Mouse (Mus musculus) thymus, postnatal 0 days (tissue): Measurements from ENCODE around the gene Sde2. TPM values are rescaled to one million over a fixed set of nuclear protein-coding genes. Genes with fewer than 3 reads are reported as not detected.
"Not testable (repeated sequence)": the region's sequence is repeated elsewhere in the genome, so short reads cannot be mapped to it uniquely, and the experiment has no call there.

Experiments
- DNase-seq: peaks from one replicate; pipeline ENCODE4 v3.0.0-alpha.2; 2015; ENCODE audit warnings: low spot score
- polyA plus RNA-seq: library from polyadenylated mRNA; unstranded; fragments of >200 nt; fragmentation: Nextera tagmentation; extraction: Ambion mirVana; gene quantifications from 2 replicates; pipeline ENCODE4 v1.2.1, GENCODE M21; 2015

The Sde2 gene
- polyA plus RNA-seq, 1 experiment from 2014 or later, result 38.7 TPM

DNA sequence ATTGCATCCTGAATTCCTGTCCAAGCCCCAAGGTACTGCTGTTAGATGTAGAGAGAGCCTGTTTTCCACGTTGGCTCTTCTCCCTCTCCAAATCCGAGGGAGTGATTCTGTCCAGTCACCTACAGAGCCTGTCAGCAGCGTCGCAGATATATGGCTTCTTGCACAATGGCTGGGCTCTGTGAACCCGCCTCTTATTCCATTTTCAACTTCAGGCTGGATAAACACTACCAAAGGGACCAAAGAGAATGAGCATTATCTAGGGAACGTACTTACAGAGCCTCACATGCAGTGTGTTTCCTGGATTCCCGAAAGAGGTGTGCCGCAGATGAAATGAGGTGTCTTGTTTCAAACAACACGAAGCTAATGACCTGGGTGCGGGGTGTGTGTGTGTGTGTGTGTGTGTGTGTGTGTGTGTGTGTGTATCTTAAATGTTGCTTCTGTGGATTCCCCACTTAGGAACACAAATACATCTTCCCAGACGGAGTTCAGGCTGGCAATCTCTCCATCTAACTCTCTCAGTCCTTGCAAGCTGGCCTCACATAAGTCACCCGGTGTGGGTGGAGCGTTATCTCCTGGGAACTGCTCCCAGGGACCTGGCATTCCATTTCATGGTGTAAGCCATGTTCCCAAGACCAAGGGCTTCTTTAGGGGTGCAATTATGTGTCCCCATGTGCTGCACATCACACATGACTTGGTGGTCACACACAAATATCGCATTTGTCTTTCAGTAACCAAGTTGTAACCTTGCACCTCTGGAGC is 20.2 kb upstream of the Sde2 start:
- DNase-seq, result no peak

DNA sequence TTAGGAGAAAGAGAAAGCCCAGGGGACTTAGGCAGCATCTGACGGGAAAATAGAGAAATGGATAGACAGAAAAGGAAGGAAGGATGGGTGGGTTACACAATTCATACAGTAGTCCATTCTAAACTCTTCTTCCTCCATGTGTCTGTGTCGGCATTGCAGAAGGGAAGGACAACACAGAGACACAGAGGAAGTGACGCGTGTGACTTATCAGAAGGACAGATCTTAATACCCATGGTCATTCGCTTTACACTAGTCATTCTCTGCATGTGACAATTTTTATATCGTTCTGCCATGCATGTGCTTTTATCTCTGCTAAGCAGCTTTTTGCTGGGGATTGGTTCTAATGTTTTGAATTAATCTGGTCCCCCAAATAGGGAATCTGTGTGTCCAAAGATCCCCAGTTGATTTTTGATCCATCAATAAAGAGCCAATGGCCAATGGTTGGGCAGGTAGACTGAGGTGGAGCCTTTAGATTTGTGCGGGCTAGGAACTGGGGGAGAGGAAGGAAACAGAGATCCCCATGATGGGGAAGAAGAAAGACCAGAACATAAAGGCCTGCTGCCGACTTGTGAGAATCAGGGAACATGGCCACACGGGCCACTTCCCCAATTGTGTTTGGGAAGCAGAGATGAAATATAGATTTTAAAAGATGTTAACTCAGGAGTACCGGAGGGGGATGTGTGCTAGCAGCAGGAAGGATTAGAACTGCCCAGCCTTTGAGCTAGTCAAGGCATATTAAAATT is 15.5 kb upstream of the Sde2 start:
- DNase-seq, result no peak

DNA sequence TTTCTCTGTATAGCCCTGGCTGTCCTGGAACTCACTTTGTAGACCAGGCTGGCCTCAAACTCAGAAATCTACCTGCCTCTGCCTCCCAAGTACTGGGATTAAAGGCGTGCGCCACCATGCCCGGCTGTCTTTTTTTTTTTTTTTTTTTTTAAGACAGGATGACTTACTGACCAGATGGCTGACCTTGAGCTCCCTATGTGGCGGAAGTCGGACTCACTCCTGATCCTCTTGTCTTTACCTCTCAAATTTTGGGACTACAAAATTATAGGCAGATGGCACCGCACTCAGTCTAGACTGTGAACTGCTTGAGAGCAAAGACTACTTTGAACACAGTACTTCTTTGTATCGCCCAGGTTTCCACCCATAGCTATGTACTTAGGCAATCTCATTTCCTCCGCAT is 14.5 kb upstream of the Sde2 start:
- not testable (repeated sequence) for DNase-seq

DNA sequence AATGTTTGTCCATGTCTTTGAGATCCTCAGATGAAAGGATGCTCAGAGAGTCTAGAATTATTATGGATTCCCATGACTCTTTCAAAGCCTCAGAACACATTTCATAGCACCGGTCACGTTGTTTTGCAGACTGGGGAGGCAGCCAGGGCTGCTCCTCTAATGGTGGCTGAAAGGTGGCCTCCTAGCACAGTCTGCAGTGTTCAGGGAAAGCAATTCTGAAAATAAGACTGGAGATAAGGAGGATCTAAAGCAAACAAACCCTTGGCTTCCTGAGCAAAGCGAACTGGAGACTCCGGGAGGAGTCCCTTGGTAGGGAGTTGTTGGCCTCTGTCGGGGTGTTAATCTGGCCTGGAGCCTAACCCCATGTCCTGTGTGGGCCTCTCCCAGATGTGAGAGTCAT is 13.7 kb upstream of the Sde2 start:
- DNase-seq, result no peak

DNA sequence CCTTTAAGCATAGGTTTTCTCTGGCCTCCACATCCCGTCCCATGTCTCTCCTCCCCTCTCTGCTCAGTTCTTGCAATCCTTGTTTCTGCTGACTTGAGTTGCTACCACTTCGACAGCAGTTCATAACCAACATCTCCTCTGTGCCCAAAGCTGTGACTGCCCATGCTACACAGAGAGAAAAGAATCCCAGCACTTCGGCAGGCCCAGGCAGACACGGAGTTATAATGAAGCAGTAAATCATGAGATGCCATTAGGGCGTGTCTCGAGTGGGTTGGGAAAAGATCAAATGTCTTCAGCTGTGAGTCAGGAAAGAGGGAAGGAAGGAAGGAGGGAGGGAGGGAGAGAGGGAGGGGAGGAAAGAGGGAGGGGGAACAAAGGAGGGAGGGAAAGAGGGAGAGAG is 12.9 kb upstream of the Sde2 start:
- no peak for DNase-seq

DNA sequence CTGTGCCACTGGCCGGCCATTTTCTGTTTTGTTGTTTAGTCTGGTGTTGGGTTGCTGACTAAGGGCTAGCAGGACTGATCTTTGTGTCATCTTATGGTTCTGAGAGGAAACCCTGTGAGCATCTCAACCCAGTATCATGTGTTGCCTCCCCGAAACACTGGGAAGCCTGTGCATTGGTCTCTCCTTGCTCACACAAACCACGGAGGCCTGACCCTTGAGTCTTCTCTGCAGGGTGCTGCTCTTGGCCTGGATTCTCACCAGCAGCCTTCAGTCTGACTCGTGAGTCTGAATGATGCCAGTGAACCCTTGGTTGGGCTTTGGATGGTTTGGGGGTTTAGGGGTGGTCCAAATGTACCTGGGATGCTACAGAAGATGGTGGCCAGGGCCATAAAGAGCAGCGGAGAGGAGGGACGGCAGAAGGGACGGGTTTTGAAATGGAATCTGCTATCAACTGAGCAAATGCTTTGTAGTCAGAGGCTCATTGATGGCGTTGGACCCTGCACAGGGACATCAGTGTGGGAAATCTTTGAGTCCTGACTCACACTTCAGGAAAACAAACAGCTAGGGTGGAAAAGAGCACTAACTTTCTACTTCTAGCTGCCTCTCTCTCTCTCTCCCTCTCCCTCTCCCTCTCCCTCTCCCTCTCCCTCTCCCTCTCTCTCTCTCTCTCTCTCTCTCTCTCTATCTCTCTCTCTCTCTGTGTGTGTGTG is 11.6 kb upstream of the Sde2 start:
- DNase-seq, result no peak

DNA sequence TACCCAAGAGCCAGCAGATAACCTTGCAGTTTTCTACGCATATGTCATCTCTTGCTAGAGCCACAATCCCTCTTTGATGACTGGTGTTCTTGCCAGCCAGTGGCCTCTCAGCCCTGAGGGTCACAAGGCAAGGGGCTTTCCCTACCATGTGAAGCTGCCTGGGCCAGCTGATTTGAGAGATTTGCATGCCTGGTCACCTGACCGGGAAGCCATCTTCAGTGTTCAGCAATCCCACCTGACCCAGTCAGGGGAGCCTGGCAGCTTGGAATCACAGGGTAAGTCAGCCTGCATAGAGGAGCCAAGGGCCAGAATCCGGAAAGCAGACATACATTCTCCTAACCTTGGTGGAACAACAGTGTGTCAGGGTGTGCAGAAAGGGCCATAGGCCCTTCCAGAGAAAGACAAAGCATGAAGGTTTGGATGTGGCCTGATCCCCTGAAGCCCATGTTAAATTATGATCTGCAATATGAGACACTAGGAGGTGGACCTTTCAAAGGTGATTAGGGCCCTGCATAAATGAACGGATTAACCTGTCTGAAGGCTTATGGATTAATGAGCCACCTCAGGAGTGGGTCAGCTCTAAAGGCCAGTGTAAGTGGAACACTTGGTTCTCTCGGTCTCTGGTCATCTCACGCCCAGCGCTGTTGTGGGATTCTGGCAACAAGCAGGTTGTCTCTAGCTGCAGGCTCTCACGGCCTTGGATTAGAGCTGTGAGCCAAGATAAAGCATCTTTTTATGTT is 9.2 kb upstream of the Sde2 start:
- DNase-seq, result no peak

DNA sequence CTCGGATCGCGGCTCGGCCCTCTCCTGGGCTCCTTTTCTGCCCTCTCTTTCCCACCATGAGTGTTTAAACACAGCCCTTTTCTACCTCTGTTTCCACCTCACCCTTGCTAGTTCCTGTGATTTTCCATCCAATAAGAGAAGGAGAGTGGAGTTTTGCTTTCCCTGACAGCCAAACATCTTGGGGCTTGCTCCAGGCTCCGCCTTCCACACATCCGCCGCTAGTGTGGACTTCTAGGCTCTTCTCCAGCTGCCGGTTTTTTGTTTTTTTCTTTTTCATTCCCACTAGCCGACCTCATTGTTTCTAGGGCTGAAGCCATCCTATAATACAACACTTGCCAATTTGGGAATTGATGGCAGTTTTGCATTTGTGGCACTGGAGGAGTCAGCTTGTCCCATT is 2.8 kb upstream of the Sde2 start:
- peak; percentile 81 for DNase-seq

DNA sequence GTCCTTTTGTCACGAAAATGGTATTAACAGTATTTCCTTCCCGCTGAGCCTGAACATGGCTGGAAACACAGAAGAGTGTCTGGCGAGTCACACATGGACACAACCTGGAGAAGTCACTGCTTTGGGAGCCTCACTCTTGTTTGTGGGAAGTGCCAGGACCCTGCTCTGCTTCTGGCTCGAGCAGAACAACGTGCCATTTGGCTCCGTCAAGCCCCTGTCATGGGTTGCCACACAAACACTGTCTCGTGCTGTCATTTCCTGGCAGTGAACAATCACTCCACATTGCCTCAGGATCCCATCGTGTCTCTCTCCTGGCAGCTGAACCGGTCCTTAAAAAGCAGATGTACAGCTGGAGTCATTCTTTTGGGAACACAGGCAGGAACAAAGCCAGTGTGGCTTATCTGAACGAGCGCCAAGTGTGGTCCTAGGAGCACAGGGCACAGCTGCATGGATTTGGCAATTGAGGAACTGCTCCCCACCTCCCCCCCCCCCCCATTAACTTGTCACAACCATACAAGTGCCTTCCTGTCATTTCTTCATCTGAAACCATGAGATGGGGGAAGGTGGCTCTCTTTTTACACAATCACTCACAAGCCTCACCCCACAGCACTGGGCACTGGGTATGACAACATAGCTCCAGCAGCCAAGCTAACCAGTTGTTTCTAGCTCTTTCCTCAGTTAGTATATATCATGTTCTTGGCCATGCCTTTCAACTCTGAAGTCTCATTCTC is 2.3 kb upstream of the Sde2 start:
- DNase-seq, result peak; percentile 63

DNA sequence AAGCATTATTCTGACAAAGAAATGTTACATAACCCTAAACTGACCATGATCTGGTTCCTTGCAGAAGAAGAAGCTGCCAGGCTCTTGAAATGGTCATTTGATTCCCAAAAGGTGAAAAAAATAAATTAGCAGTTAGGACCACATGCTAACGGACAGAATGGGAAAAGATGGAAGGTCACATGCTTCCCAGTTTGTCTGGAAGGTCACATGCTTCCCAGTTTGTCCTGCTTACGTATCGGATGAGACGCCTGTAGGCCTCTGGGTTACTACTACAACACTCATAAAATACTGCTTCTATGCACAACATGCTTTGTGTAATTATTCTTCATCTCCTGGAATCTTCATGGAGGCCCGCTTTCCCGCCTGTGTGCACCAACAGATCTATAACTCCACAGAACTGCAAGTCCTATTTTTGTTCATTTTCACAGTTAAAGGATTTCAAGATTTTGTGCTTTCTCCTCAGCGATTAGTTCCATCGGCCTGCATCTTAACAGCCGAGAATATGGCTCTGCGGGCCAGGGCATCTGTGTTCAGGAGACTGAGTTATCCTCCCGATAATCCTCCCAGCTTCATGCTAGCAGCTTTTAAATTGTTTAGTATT is 1.1 kb upstream of the Sde2 start:
- DNase-seq, result no peak

DNA sequence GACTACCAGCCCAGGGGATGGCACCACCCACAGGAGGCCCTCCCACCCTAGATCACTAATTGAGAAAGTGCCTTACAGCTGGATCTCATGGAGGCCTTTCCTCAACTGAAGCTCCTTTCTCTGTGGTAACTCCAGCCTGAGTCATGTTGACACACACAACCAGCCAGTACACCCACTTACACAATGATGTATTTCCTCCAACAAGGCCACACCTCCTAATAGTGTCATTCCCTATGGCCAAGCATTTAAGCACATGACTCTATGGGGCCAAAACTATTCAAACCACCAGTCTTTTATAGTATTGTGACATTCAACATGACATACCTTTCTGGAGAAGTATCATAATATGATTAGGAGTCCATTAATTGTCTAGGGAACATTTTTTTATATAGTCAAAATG is 7.8 kb downstream of the Sde2 start:
- DNase-seq, result no peak

DNA sequence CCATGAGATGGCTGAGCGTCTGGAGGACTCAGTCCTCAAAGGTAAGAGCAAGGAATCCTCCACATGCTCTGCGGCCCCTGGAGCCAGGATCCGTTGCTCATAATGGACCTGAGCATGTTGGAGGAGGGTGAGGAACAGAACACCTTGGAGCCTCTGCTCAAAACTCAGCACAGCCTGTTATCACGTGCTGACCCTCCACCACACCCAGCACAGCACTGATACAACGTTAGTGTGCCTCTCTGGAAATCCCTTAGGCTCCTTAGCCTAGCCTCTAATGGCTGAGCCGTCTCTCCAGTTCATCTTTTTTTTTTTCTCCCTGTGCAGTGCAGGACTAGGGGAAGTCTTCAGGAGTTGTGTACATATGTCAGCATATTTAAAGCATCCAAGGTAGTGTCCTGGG is 9.1 kb downstream of the Sde2 start:
- no peak for DNase-seq

DNA sequence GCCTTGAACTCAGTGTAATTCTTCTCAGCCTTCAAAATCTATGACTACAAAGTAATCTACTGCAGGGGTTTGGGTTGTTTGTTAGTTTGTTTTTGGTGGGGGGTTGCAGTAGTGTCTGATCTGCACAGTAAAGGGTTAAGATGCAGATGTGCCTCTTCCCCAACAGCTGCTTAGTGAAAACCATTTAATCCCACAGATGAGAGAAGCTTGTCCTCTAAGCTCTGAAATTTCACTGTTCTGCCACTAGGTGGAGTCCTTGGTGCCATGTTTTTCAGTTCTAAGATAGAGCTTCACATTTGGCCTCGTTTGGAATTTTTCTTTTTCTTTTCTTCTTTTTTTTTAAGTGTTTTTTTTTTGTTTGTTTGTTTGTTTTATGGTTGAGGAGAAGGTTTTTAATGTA is 12.7 kb downstream of the Sde2 start:
- DNase-seq, result peak; percentile 67

DNA sequence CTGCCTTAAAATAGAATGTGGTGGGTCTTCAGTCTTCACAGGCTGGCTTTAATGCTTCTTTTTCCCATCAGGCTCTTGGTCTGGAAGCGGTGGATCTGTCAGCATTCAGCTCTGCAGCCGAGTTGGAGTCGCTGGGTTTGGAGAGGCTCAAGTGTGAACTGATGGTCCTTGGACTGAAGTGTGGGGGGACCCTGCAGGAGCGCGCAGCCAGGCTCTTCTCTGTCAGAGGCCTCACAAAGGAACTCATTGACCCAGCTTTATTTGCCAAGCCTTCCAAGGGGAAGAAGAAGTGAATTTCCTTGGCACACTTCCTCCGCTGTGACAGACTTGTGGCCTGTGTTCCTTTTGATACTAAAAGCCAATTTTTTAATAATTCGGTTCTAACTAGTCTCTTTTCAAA is 15.1 kb downstream of the Sde2 start:
- DNase-seq, result no peak

DNA sequence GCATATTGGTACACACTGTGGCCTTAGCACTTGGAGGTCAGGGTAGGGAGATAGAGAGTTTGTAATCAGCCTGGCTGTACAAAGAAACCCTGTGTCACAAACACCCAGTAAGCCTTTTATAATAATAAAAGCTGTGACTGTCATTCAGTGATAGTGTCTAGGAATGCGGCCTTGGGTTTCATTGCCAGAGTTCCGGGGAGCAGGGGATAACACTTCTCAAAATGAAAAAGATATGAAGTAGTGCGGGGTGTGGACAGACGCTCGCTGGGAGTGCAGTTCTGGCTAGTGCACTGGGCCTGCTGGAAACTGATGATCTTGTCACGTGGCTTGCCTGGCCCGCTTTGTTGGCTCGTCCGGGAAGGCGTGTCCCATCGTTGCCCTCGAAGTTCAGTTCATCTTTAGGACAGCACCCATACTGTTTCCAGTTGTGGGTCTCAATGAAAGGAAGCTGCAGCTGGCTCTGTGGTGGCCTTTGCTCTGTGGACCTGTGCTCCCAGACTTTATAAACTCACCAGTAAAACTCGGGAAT is 19.3 kb downstream of the Sde2 start:
- DNase-seq, result no peak

DNA sequence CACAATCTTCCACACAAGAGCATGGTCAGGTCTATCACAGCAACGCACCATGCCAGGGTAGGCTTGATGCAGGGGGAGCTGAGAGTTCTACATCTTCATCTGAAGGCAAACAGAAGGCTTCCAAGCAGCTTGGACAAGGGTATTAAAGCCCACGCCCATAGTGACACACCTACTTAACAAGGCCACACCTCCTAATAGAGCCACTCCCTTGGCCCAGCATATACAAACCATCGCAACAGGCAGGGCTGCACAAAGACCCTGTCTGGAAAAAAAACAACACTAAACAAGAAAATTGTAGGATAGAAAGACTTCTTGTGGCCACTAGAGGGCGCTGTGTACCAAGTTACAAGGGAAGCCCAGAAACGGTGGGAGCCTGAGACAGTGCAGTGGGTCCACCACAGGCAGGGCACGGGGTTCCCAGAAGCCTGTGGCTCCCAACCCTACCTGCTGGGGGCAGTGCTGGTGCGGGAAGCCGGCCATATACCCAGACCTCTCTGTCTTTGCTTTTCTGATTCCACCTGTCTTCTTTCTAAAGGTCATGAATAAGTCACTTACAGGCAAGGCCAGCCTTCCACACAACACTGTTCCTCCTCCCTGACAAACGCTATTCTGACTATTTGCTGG is 23.0 kb downstream of the Sde2 start:
- DNase-seq, result peak; percentile 90

DNA sequence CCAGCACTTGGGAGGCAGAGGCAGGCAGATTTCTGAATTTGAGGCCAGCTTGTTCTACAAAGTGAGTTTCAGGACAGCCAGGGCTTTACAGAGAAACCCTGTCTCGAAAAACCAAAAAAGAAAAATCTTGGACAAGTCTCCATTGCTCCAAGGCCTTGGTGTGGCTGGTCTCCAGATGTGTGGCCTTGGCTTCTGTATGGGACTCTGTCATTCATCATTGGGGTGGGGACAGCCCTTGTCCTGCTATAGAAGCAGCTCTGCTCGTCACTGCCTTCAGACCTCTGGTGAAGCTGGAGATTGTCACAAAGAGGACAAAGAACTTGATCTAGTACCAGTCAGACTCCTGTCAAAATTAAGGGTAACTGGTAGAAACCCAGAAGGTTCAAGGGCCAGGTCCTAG is 23.7 kb downstream of the Sde2 start:
- no peak for DNase-seq

DNA sequence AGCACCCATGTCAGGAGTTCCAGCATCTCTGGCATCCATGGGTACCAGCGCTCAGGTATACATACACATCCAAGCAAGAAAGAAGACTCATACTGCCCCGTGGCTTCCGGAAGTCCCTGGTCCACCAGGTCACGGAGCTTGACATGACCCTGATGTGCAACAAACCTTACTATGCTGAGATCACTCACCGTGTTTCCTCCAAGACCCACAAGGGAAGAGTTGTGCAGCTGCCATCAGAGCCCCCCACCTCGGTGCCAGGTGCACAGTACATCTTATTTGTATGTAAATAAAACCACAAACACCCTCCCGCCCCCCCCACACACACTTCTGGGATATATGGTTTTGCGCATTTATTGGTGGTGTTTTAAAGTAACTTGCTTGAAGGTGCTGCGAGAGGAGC is 24.2 kb downstream of the Sde2 start:
- peak; percentile 66 for DNase-seq

DNA sequence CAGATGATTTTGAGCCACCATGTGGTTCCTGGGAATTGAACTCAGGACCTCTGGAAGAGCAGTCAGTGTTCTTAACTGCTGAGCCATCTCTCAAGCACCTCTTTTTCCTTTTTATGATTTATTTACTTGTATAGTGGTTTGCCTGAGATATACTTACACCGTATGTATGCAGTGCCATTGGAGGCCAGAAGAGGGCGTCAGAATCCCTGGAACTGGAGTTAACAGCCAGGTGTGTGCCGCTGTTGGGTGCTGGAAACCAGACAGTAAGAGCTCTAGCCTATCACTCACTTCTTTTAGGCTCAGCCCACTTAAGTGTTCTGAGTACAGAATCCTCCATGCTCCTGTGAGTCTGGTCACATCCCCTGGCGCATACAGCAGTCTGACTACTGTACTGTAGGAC is 26.5 kb downstream of the Sde2 start:
- no peak for DNase-seq

DNA sequence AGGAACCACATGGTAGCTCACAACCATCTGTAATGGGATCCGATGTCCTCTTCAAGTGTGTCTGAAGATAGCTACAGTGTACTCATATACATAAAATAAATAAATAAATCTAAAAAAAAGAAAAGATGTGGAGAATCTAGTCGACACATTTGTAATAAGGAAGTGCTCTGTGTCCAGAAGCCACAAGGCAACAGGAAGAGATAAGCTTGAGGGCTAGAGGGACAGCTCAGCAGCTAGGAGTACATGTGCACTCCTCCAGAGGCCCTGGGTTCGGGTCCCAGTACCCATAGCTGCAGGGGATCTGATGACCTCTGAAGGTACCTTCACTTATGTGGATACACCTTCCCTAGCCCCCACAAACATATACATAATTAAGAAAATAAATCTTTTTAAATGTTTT is 30.8 kb downstream of the Sde2 start:
- no peak for DNase-seq
